Mouse (Mus musculus) embryonic fibroblast, embryonic 13.5 days (primary cell): ENCODE measurements around the gene Gm17387.
"Not testable (repeated sequence)": the region's sequence is repeated elsewhere in the genome, so short reads cannot be mapped to it uniquely, and the experiment has no call there.

Experiments
- CTCF ChIP-seq: IDR thresholded peaks from 2 replicates; pipeline ENCODE4 v1.5.1; 2011; ENCODE audit warnings: mild to moderate bottlenecking, control low read depth, low read length, moderate library complexity, borderline replicate concordance; ENCODE audit not compliant: insufficient read depth
- POLR2A ChIP-seq: IDR thresholded peaks from 2 replicates; pipeline ENCODE4 v1.6.1; 2011; ENCODE audit warnings: low read depth, mild to moderate bottlenecking, control low read depth, low read length, moderate library complexity

DNA sequence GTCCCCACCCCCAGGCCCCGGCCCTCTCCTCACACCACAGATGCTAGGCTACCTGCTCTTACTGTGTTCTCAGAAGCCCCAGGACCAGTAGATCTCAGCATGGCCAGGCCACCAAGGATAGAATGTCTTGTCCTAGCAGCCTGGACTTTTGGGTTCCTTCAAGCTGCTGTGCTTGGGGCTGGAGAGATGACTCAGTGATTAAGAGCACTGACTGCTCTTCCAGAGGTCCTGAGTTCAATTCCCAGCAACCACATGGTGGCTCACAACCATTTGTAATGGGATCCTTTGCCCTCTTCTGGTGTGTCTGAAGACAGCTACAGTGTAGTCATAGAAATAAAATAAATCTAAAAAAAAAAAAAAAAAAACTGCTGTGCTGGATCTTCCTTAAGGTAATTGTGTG, 11.1 kb upstream of the Gm17387 start, which contains the start of gene Ifitm6:
- TF ChIP-seq POLR2A, CTCF: not testable (repeated sequence)
